Mouse (Mus musculus) limb, embryonic 10.5 days (tissue): ENCODE measurements around the gene Gm45785. TPM values are rescaled to one million over a fixed set of nuclear protein-coding genes. Genes with fewer than 3 reads are reported as not detected.
"Not testable (repeated sequence)": the region's sequence is repeated elsewhere in the genome, so short reads cannot be mapped to it uniquely, and the experiment has no call there.

Experiments used
- DNase-seq: peaks from one replicate; pipeline ENCODE4 v3.0.0-alpha.2; 2017; ENCODE audit warnings: low spot score
- H3K27ac ChIP-seq: fragments of 300-500 bp; sonication (generic); 2 replicates; pipeline ENCODE4 v1.5.1; 2016; ENCODE audit warnings: mild to moderate bottlenecking
- H3K27me3 ChIP-seq: fragments of 300-500 bp; sonication (generic); 2 replicates; pipeline ENCODE4 v1.6.1; 2016; ENCODE audit warnings: low read depth, mild to moderate bottlenecking; ENCODE audit not compliant: poor library complexity, severe bottlenecking
- H3K36me3 ChIP-seq: fragments of 300-500 bp; sonication (generic); 2 replicates; pipeline ENCODE4 v1.6.1; 2016; ENCODE audit warnings: mild to moderate bottlenecking, moderate library complexity
- H3K4me1 ChIP-seq: fragments of 300-500 bp; sonication (generic); 2 replicates; pipeline ENCODE4 v1.6.1; 2016
- H3K4me3 ChIP-seq: fragments of 300-500 bp; sonication (generic); 2 replicates; pipeline ENCODE4 v1.5.1; 2016; ENCODE audit warnings: mild to moderate bottlenecking, moderate library complexity
- H3K9me3 ChIP-seq: fragments of 300-500 bp; sonication (generic); replicated peaks from 2 replicates; pipeline ENCODE4 v1.6.1; 2016; ENCODE audit warnings: mild to moderate bottlenecking
- WGBS: fragments of 180-500 bp; shearing (Covaris S2); methylation state at CpG from one replicate; pipeline ENCODE4 v1.1.7; 2016; 5-methylcytosine and 5-hydroxymethylcytosine counted together
- polyA plus RNA-seq: library from polyadenylated mRNA; unstranded; fragments of >200 nt; fragmentation: Nextera tagmentation; extraction: Ambion mirVana; gene quantifications from 2 replicates; pipeline ENCODE4 v1.2.1, GENCODE M21; 2016

The Gm45785 gene
- polyA plus RNA-seq = not detected in 2 replicates

GRCm38 (mm10) chr7:140855860-140856784 is at the start of gene Gm45785:
Gene Gm45785 (minus strand): TSS chr7:140856331.
- H3K36me3 ChIP-seq = peaks cover 66% of the 10 kb centered on the region
- 2% methylated on average over 51 of the region's 51 CpGs for WGBS
- peak within 1 kb of the TSS; percentile 88 for H3K27ac ChIP-seq

GRCm38 (mm10) chr7:140905642-140906081 is 49.5 kb upstream of the Gm45785 start:
- Histone ChIP-seq H3K27ac (no peak overlapping the region), H3K36me3 (0 out of 2 replicates have a peak, but pooled peaks cover 5% of the 10 kb centered on the region), H3K27me3 (no peaks in the 10 kb centered on the region), H3K4me1 (peaks cover 30% of the 10 kb centered on the region), H3K9me3 (no peaks in the 10 kb centered on the region), H3K4me3 (no peak overlapping the region)
- no peak for DNase-seq
- WGBS = 85% methylated on average over 2 of the region's 2 CpGs

More at GRCm38 (mm10) chr7:140855860-140856784, at the start of gene Gm45785:
- Histone ChIP-seq H3K4me1 (peaks cover 36% of the 10 kb centered on the region), H3K27me3 (no peaks in the 10 kb centered on the region), H3K9me3 (no peaks in the 10 kb centered on the region), H3K4me3 (peak within 1 kb of the TSS; percentile 91)
- peak; percentile 93 for DNase-seq

GRCm38 (mm10) chr7:140903212-140903611 is 47.1 kb upstream of the Gm45785 start:
- no peaks in the 10 kb centered on the region for H3K9me3 ChIP-seq
- peaks cover 25% of the 10 kb centered on the region for H3K36me3 ChIP-seq
- 27% methylated on average over 13 of the region's 13 CpGs for WGBS
- H3K4me1 ChIP-seq = peaks cover 20% of the 10 kb centered on the region
- peak overlapping the region; percentile 31 for H3K27ac ChIP-seq
- H3K27me3 ChIP-seq = no peaks in the 10 kb centered on the region
- peak; percentile 87 for DNase-seq
- H3K4me3 ChIP-seq = no peak overlapping the region

- no peak for DNase-seq
- no peaks in the 10 kb centered on the region for H3K27me3 ChIP-seq
- no peaks in the 10 kb centered on the region for H3K9me3 ChIP-seq
- peaks cover 35% of the 10 kb centered on the region for H3K36me3 ChIP-seq
- H3K4me1 ChIP-seq = peaks cover 18% of the 10 kb centered on the region
- 76% methylated on average over 15 of the region's 15 CpGs for WGBS
- H3K4me3 ChIP-seq = no peak overlapping the region
- H3K27ac ChIP-seq = peak overlapping the region; percentile 31; the same call in 1 of the 2 replicates
Measured at GRCm38 (mm10) chr7:140902036-140902875, 46.1 kb upstream of the Gm45785 start.

- DNase-seq = no peak
- Histone ChIP-seq H3K9me3 (no peaks in the 10 kb centered on the region), H3K4me1 (peaks cover 18% of the 10 kb centered on the region), H3K4me3 (no peak within 1 kb of the TSS), H3K27ac (no peak within 1 kb of the TSS), H3K36me3 (peaks cover 54% of the 10 kb centered on the region), H3K27me3 (no peaks in the 10 kb centered on the region)
- WGBS = 68% methylated on average over 10 of the region's 10 CpGs
Measured at GRCm38 (mm10) chr7:140900220-140900619, 44.1 kb upstream of the Gm45785 start, which contains the start of gene Cox8b. Gene Cox8b (minus strand): TSS chr7:140900446.

GRCm38 (mm10) chr7:140899121-140899520 is 43.0 kb upstream of the Gm45785 start:
- Histone ChIP-seq H3K9me3 (no peaks in the 10 kb centered on the region), H3K4me1 (peaks cover 18% of the 10 kb centered on the region), H3K27ac (no peak overlapping the region), H3K27me3 (no peaks in the 10 kb centered on the region), H3K36me3 (peaks cover 63% of the 10 kb centered on the region), H3K4me3 (no peak overlapping the region)
- WGBS = 87% methylated on average over 3 of the region's 3 CpGs
- DNase-seq = no peak

- peaks cover 76% of the 10 kb centered on the region for H3K36me3 ChIP-seq
- H3K27me3 ChIP-seq = no peaks in the 10 kb centered on the region
- H3K4me1 ChIP-seq = peaks cover 10% of the 10 kb centered on the region
- DNase-seq = no peak
- no peak overlapping the region for H3K27ac ChIP-seq
- H3K9me3 ChIP-seq = no peaks in the 10 kb centered on the region
- 89% methylated on average over 7 of the region's 7 CpGs for WGBS
- H3K4me3 ChIP-seq = no peak overlapping the region
Measured at GRCm38 (mm10) chr7:140897863-140898262, 41.7 kb upstream of the Gm45785 start.

GRCm38 (mm10) chr7:140894611-140895010 is 38.5 kb upstream of the Gm45785 start:
- Histone ChIP-seq H3K4me1 (no peaks in the 10 kb centered on the region), H3K27ac (no peak overlapping the region), H3K36me3 (peaks cover 86% of the 10 kb centered on the region), H3K4me3 (no peak overlapping the region), H3K9me3 (no peaks in the 10 kb centered on the region), H3K27me3 (no peaks in the 10 kb centered on the region)
- no peak for DNase-seq
- 92% methylated on average over 3 of the region's 3 CpGs for WGBS

- Histone ChIP-seq H3K4me3 (no peak overlapping the region), H3K36me3 (peaks cover 86% of the 10 kb centered on the region), H3K4me1 (no peaks in the 10 kb centered on the region), H3K27me3 (no peaks in the 10 kb centered on the region), H3K27ac (no peak overlapping the region), H3K9me3 (no peaks in the 10 kb centered on the region)
- no peak for DNase-seq
- 91% methylated on average over 7 of the region's 7 CpGs for WGBS
Measured at GRCm38 (mm10) chr7:140894031-140894430, 37.9 kb upstream of the Gm45785 start.

- WGBS = 94% methylated on average over 16 of the region's 16 CpGs
Measured at GRCm38 (mm10) chr7:140890636-140891035, 34.5 kb upstream of the Gm45785 start.

GRCm38 (mm10) chr7:140882469-140882803 is 26.3 kb upstream of the Gm45785 start:
- H3K4me3 ChIP-seq = peak overlapping the region; percentile 91
- no peaks in the 10 kb centered on the region for H3K27me3 ChIP-seq
- WGBS = under 1% methylated on average over 12 of the region's 12 CpGs
- H3K9me3 ChIP-seq = no peaks in the 10 kb centered on the region
- peaks cover 40% of the 10 kb centered on the region for H3K36me3 ChIP-seq
- H3K27ac ChIP-seq = peak overlapping the region; percentile 90
- no peak for DNase-seq
- peaks cover 16% of the 10 kb centered on the region for H3K4me1 ChIP-seq

More at GRCm38 (mm10) chr7:140890636-140891035, 34.5 kb upstream of the Gm45785 start:
- peaks cover 85% of the 10 kb centered on the region for H3K36me3 ChIP-seq
- not testable (repeated sequence) for H3K27ac ChIP-seq, DNase-seq, H3K4me3 ChIP-seq, H3K27me3 ChIP-seq, H3K9me3 ChIP-seq, H3K4me1 ChIP-seq

GRCm38 (mm10) chr7:140881696-140882468 is 25.8 kb upstream of the Gm45785 start, which contains the start of the genes Psmd13 and Sirt3:
Gene Psmd13 (plus strand): TSS chr7:140881968.
Gene Sirt3 (minus strand): TSS chr7:140882309.
- Histone ChIP-seq H3K27ac (peak within 1 kb of the TSS; percentile 90), H3K27me3 (no peaks in the 10 kb centered on the region), H3K36me3 (peaks cover 39% of the 10 kb centered on the region), H3K9me3 (no peaks in the 10 kb centered on the region), H3K4me3 (peak within 1 kb of the TSS; percentile 91), H3K4me1 (peaks cover 16% of the 10 kb centered on the region)
- under 1% methylated on average over 59 of the region's 59 CpGs for WGBS
- peak; percentile 96 for DNase-seq
